Mouse (Mus musculus): ENCODE data around the gene Traf3ip2. TPM values are rescaled to one million over a fixed set of nuclear protein-coding genes. Genes with fewer than 3 reads are reported as not detected.

Gene Traf3ip2
- polyA plus RNA-seq, 1 experiment from 2014 or later = 8.6 TPM

GRCm38 (mm10) chr10:39625626-39626260, 13.0 kb downstream of the Traf3ip2 start:
- Histone ChIP-seq H3K4me3 (no peak overlapping the region), H3K4me1 (replicated peaks) (peaks cover 47% of the 10 kb centered on the region), H3K9ac (no peak overlapping the region), H3K27ac (no peak overlapping the region), H3K36me3 (peaks cover 18% of the 10 kb centered on the region), H3K27me3 (no peaks in the 10 kb centered on the region), H3K9me3 (no peaks in the 10 kb centered on the region), H3K4me2 (no peak overlapping the region)
- WGBS = 81% methylated on average over 11 of the region's 11 CpGs
- ATAC-seq (ENCODE audit: low FRiP score) = no peak

GRCm38 (mm10) chr10:39626376-39626775, 13.6 kb downstream of the Traf3ip2 start:
- no peak overlapping the region for H3K4me3 ChIP-seq
- no peaks in the 10 kb centered on the region for H3K9me3 ChIP-seq
- peaks cover 53% of the 10 kb centered on the region for H3K4me1 ChIP-seq (replicated peaks)
- H3K9ac ChIP-seq = no peak overlapping the region
- no peak for ATAC-seq (ENCODE audit: low FRiP score)
- H3K36me3 ChIP-seq = peaks cover 12% of the 10 kb centered on the region
- H3K4me2 ChIP-seq = no peak overlapping the region
- WGBS = 93% methylated on average over 12 of the region's 12 CpGs
- no peaks in the 10 kb centered on the region for H3K27me3 ChIP-seq
- no peak overlapping the region for H3K27ac ChIP-seq

GRCm38 (mm10) chr10:39628799-39629517, 16.2 kb downstream of the Traf3ip2 start:
- H3K9ac ChIP-seq = no peak overlapping the region
- H3K27ac ChIP-seq = peak overlapping the region; percentile 78
- peaks cover 64% of the 10 kb centered on the region for H3K4me1 ChIP-seq (replicated peaks)
- ATAC-seq (ENCODE audit: low FRiP score) = no peak
- 35% methylated on average over 10 of the region's 10 CpGs for WGBS
- H3K9me3 ChIP-seq = no peaks in the 10 kb centered on the region
- no peak overlapping the region for H3K4me2 ChIP-seq
- H3K36me3 ChIP-seq = no peaks in the 10 kb centered on the region
- no peak overlapping the region for H3K4me3 ChIP-seq
- H3K27me3 ChIP-seq = no peaks in the 10 kb centered on the region

GRCm38 (mm10) chr10:39629746-39630552, 17.2 kb downstream of the Traf3ip2 start:
- Histone ChIP-seq H3K27ac (peak overlapping the region; percentile 78), H3K9ac (no peak overlapping the region), H3K9me3 (no peaks in the 10 kb centered on the region), H3K4me3 (no peak overlapping the region), H3K4me2 (peak overlapping the region; percentile 15; the same call in 1 of the 2 replicates), H3K27me3 (no peaks in the 10 kb centered on the region), H3K4me1 (replicated peaks) (peaks cover 54% of the 10 kb centered on the region), H3K36me3 (no peaks in the 10 kb centered on the region)
- 41% methylated on average over 18 of the region's 18 CpGs for WGBS
- no peak for ATAC-seq (ENCODE audit: low FRiP score)

DNA sequence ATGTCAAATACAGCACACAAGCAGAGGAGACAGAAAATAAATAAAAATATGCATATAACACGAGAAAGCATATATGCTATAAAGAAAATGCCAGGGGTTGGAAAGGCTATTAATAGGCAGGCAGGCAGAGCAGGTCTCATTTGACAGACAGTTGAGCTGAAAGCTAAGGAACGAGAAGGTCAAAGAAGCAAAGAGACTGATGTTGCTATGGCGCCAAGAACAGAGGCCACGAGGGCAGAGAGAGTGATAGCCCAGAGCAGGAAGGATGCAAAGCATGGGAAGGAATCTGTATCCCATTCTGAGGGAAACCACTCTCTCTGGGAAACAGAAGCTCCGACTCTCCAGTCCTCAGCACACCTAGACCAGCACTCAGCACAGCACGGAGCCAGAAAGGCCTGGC, 18.1 kb downstream of the Traf3ip2 start:
- 0 out of 2 replicates have a peak, but pooled peaks cover 2% of the 10 kb centered on the region for H3K36me3 ChIP-seq
- H3K27me3 ChIP-seq = no peaks in the 10 kb centered on the region
- H3K4me1 ChIP-seq (replicated peaks) = peaks cover 48% of the 10 kb centered on the region
- no peak for ATAC-seq (ENCODE audit: low FRiP score)
- no peaks in the 10 kb centered on the region for H3K9me3 ChIP-seq
- 44% methylated on average over 6 of the region's 6 CpGs for WGBS
- no peak overlapping the region for H3K4me2 ChIP-seq
- H3K9ac ChIP-seq = no peak overlapping the region
- no peak overlapping the region for H3K4me3 ChIP-seq
- H3K27ac ChIP-seq = peak overlapping the region; percentile 78

GRCm38 (mm10) chr10:39631627-39632026, 18.9 kb downstream of the Traf3ip2 start:
- H3K4me3 ChIP-seq = no peak overlapping the region
- no peak overlapping the region for H3K4me2 ChIP-seq
- 66% methylated on average over 14 of the region's 14 CpGs for WGBS
- no peak overlapping the region for H3K9ac ChIP-seq
- ATAC-seq (ENCODE audit: low FRiP score) = no peak
- no peaks in the 10 kb centered on the region for H3K9me3 ChIP-seq
- H3K27ac ChIP-seq = peak overlapping the region; percentile 78
- H3K4me1 ChIP-seq (replicated peaks) = peaks cover 44% of the 10 kb centered on the region
- H3K27me3 ChIP-seq = no peaks in the 10 kb centered on the region
- H3K36me3 ChIP-seq = 0 out of 2 replicates have a peak, but pooled peaks cover 3% of the 10 kb centered on the region

DNA sequence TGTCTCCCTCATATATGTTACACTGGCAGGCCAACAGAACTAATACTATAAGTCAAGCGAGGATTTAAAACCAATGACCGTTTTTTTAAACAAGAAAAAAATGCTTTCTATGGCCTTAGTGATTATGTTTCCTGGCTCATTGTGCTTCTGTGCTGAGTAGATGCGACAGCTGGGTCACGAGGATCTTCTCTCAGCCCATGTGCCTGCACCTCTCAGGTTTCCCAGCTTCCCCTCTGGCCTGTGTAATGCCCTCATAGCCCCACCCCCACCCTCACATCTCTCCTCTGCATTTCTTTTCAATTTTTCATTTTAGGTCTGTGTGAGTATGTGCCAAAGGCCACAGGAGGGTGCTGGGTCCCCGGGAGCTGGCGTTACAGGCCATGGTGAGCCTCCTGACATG, 20.6 kb downstream of the Traf3ip2 start:
- no peak overlapping the region for H3K9ac ChIP-seq
- H3K4me1 ChIP-seq (replicated peaks) = peaks cover 42% of the 10 kb centered on the region
- no peak overlapping the region for H3K4me2 ChIP-seq
- ATAC-seq (ENCODE audit: low FRiP score) = no peak
- no peaks in the 10 kb centered on the region for H3K9me3 ChIP-seq
- no peaks in the 10 kb centered on the region for H3K27me3 ChIP-seq
- peaks cover 7% of the 10 kb centered on the region; the same call in 1 of the 2 replicates for H3K36me3 ChIP-seq
- 81% methylated on average over 6 of the region's 6 CpGs for WGBS
- no peak overlapping the region for H3K4me3 ChIP-seq
- H3K27ac ChIP-seq = no peak overlapping the region; the same call in 1 of the 2 replicates

- 91% methylated on average over 13 of the region's 13 CpGs for WGBS
Measured at GRCm38 (mm10) chr10:39634423-39635101, 21.8 kb downstream of the Traf3ip2 start.

GRCm38 (mm10) chr10:39638862-39639261, 26.1 kb downstream of the Traf3ip2 start:
- H3K9me3 ChIP-seq = no peaks in the 10 kb centered on the region
- ATAC-seq (ENCODE audit: low FRiP score) = no peak
- H3K27me3 ChIP-seq = no peaks in the 10 kb centered on the region
- no peak overlapping the region for H3K9ac ChIP-seq
- no peak overlapping the region for H3K4me2 ChIP-seq
- H3K27ac ChIP-seq = no peak overlapping the region
- 42% methylated on average over 3 of the region's 3 CpGs for WGBS
- peaks cover 24% of the 10 kb centered on the region for H3K4me1 ChIP-seq (replicated peaks)
- peaks cover 7% of the 10 kb centered on the region; the same call in 1 of the 2 replicates for H3K36me3 ChIP-seq
- H3K4me3 ChIP-seq = no peak overlapping the region

More at GRCm38 (mm10) chr10:39634423-39635101, 21.8 kb downstream of the Traf3ip2 start:
- no peak overlapping the region for H3K27ac ChIP-seq
- H3K27me3 ChIP-seq = no peaks in the 10 kb centered on the region
- H3K4me3 ChIP-seq = no peak overlapping the region
- no peak overlapping the region for H3K9ac ChIP-seq
- no peaks in the 10 kb centered on the region for H3K9me3 ChIP-seq
- no peak overlapping the region for H3K4me2 ChIP-seq
- H3K4me1 ChIP-seq (replicated peaks) = peaks cover 40% of the 10 kb centered on the region
- no peak for ATAC-seq (ENCODE audit: low FRiP score)
- H3K36me3 ChIP-seq = peaks cover 7% of the 10 kb centered on the region; the same call in 1 of the 2 replicates

DNA sequence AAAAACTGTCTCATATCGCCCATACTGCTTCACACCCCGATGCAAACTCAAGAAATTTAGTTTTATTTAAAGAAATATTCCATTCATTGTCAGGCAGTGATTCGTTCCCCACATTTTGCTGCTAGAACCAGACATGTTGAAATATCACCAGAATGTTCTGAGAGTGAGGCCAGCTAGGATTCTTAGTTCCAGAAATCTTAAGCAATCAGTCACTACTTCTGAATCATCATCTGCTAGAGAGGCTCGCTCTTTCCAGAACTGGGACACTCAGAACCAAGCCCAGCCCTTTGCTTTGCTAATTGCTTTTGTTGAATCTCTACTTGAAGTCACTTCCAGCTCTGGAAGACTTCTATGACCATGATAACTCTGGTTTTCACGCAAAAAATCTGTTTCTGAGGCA, 27.0 kb downstream of the Traf3ip2 start:
- no peak overlapping the region for H3K9ac ChIP-seq
- no peak for ATAC-seq (ENCODE audit: low FRiP score)
- no peaks in the 10 kb centered on the region for H3K9me3 ChIP-seq
- H3K27me3 ChIP-seq = no peaks in the 10 kb centered on the region
- 88% methylated on average over 5 of the region's 5 CpGs for WGBS
- peaks cover 7% of the 10 kb centered on the region; the same call in 1 of the 2 replicates for H3K36me3 ChIP-seq
- H3K4me2 ChIP-seq = no peak overlapping the region
- H3K4me3 ChIP-seq = no peak overlapping the region
- H3K4me1 ChIP-seq (replicated peaks) = peaks cover 24% of the 10 kb centered on the region
- 0 out of 2 replicates have a peak overlapping the region, but pooled peaks have one; percentile 41 for H3K27ac ChIP-seq

DNA sequence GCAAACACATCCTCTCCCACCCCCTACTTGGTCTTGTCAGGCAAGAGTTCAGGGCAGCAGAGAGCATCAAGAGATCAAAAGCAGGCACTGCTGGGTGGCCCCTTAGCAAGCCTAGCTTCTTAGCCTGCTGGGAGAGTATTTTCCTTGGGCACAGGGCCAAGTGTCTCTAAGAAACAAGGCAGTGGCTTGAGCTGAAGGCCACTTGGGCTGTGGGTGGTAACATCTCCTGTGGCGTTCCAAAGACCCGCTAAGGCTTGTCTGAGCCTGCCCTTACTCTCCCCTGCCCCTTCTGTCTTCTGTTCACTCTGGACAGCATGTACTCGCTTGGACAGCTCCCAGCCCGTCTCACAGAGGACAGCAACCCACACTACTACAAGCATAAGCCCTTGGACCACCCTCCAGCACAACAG, 28.1 kb downstream of the Traf3ip2 start:
- H3K4me3 ChIP-seq = no peak overlapping the region
- H3K9ac ChIP-seq = no peak overlapping the region
- no peaks in the 10 kb centered on the region for H3K27me3 ChIP-seq
- H3K4me1 ChIP-seq (replicated peaks) = peaks cover 28% of the 10 kb centered on the region
- H3K4me2 ChIP-seq = no peak overlapping the region
- no peaks in the 10 kb centered on the region for H3K9me3 ChIP-seq
- 17% methylated on average over 4 of the region's 4 CpGs for WGBS
- H3K27ac ChIP-seq = peak overlapping the region; percentile 45; the same call in 1 of the 2 replicates
- H3K36me3 ChIP-seq = peaks cover 5% of the 10 kb centered on the region; the same call in 1 of the 2 replicates
- peak; percentile 64 for ATAC-seq (ENCODE audit: low FRiP score)
